Mouse (Mus musculus): ENCODE results near the gene Ushbp1. TPM values are rescaled to one million over a fixed set of nuclear protein-coding genes. Genes with fewer than 3 reads are reported as not detected.

The Ushbp1 gene
- total and polyA plus RNA-seq, 3 experiments: 0.04 to 0.07 TPM; not detected in 1

GRCm38 (mm10) chr8:71373000-71373399 lies 22.6 kb downstream of the Ushbp1 start:
- Histone ChIP-seq H3K9me3 (replicated peaks; ENCODE audit: insufficient read depth, low read length) (no peaks in the 10 kb centered on the region), H3K9ac (ENCODE audit: control insufficient read depth, low read depth, low read length, poor library complexity, severe bottlenecking) (no peak overlapping the region), H3K4me3 (ENCODE audit: control insufficient read depth in 1 of 2, insufficient read depth in 1 of 2, low read depth in 2 of 2, low read length in 2 of 2) (no peak overlapping the region), H3K4me1 (ENCODE audit: control insufficient read depth in 1 of 2, insufficient read depth in 2 of 2, low read length in 2 of 2) (peaks cover 0 to 7% of the 10 kb centered on the region in 2 experiments; a peak in 2 of 4 replicates), H3K79me2 (ENCODE audit: control insufficient read depth, insufficient read depth, low read length, poor library complexity) (no peaks in the 10 kb centered on the region; the same call in 1 of the 2 replicates), H3K36me3 (ENCODE audit: control insufficient read depth in 1 of 2, insufficient read depth in 2 of 2, low read length in 2 of 2) (peaks cover 0 to 6% of the 10 kb centered on the region in 2 experiments; a peak in 1 of 4 replicates), H3K27ac (ENCODE audit: control insufficient read depth, low read depth, low read length) (no peak overlapping the region), H3K27me3 (ENCODE audit: control insufficient read depth in 1 of 2, insufficient read depth in 2 of 2, low read length in 2 of 2) (no peaks in the 10 kb centered on the region)
- no peak for DNase-seq (ENCODE audit: low read depth, low spot score)
- peak; percentile 60; the same call in 1 of the 2 replicates for TF ChIP-seq ZKSCAN1 (IDR thresholded peaks at IDR 0.05; ENCODE audit: low read depth, low read length)
- TF ChIP-seq USF2 (IDR thresholded peaks at IDR 0.05; ENCODE audit: borderline replicate concordance in 1 of 2, insufficient read depth in 1 of 2, low read depth in 1 of 2, low read length in 2 of 2): no peak

GRCm38 (mm10) chr8:71372427-71372826 lies 23.2 kb downstream of the Ushbp1 start:
- H3K36me3 ChIP-seq (ENCODE audit: control insufficient read depth in 1 of 2, insufficient read depth in 2 of 2, low read length in 2 of 2): peaks cover 0 to 9% of the 10 kb centered on the region in 2 experiments; a peak in 1 of 4 replicates
- no peaks in the 10 kb centered on the region for H3K27me3 ChIP-seq (ENCODE audit: control insufficient read depth in 1 of 2, insufficient read depth in 2 of 2, low read length in 2 of 2)
- no peaks in the 10 kb centered on the region for H3K9me3 ChIP-seq (replicated peaks; ENCODE audit: insufficient read depth, low read length)
- TF ChIP-seq NRF1 (IDR thresholded peaks at IDR 0.05; ENCODE audit: insufficient read depth, low read depth, low read length, poor library complexity, severe bottlenecking) (no peak), EP300 (IDR thresholded peaks at IDR 0.05; ENCODE audit: low read depth in 1 of 2, low read length in 2 of 2) (no peak), ZC3H11A (IDR thresholded peaks at IDR 0.05; ENCODE audit: low read depth, low read length) (no peak), BHLHE40 (IDR thresholded peaks at IDR 0.05; ENCODE audit: borderline replicate concordance, low read depth, low read length) (no peak), MAFK (IDR thresholded peaks at IDR 0.05; ENCODE audit: borderline replicate concordance, low read depth, low read length) (no peak), GATA1 (IDR thresholded peaks at IDR 0.05; ENCODE audit: low read depth, low read length) (no peak), TBP (IDR thresholded peaks at IDR 0.05; ENCODE audit: low read depth, low read length) (no peak), CHD2 (IDR thresholded peaks at IDR 0.05; ENCODE audit: low read length) (no peak), USF1 (IDR thresholded peaks at IDR 0.05; ENCODE audit: low read depth, low read length) (no peak), E2F4 (IDR thresholded peaks at IDR 0.05; ENCODE audit: borderline replicate concordance, low read depth, low read length) (no peak), MXI1 (IDR thresholded peaks at IDR 0.05; ENCODE audit: low read depth, low read length) (no peak), JUND (IDR thresholded peaks at IDR 0.05; ENCODE audit: low read depth, low read length) (no peak), CTCF (IDR thresholded peaks at IDR 0.05 in 2 of 3, conservative IDR thresholded peaks at IDR 0.05 in 1 of 3; ENCODE audit: control insufficient read depth in 1 of 3, insufficient read depth in 1 of 3, low read depth in 2 of 3, low read length in 3 of 3, poor library complexity in 1 of 3, severe bottlenecking in 1 of 3) (no peak), TAL1 (IDR thresholded peaks at IDR 0.05; ENCODE audit: low read length) (no peak), MAX (IDR thresholded peaks at IDR 0.05; ENCODE audit: low read length) (no peak), MAZ (IDR thresholded peaks at IDR 0.05; ENCODE audit: low read depth, low read length) (no peak), UBTF (IDR thresholded peaks at IDR 0.05; ENCODE audit: borderline replicate concordance, insufficient read depth, low read depth, low read length) (no peak), RCOR1 (IDR thresholded peaks at IDR 0.05; ENCODE audit: low read depth, low read length) (no peak)
- H3K9ac ChIP-seq (ENCODE audit: control insufficient read depth, low read depth, low read length, poor library complexity, severe bottlenecking): no peak overlapping the region
- H3K27ac ChIP-seq (ENCODE audit: control insufficient read depth, low read depth, low read length): no peak overlapping the region
- no peak overlapping the region for H3K4me3 ChIP-seq (ENCODE audit: control insufficient read depth in 1 of 2, insufficient read depth in 1 of 2, low read depth in 2 of 2, low read length in 2 of 2)
- DNase-seq (ENCODE audit: low read depth, low spot score): no peak
- H3K79me2 ChIP-seq (ENCODE audit: control insufficient read depth, insufficient read depth, low read length, poor library complexity): peaks cover 4% of the 10 kb centered on the region; the same call in 1 of the 2 replicates
- peaks cover 0 to 11% of the 10 kb centered on the region in 2 experiments; a peak in 2 of 4 replicates for H3K4me1 ChIP-seq (ENCODE audit: control insufficient read depth in 1 of 2, insufficient read depth in 2 of 2, low read length in 2 of 2)

All from MEL (cell line).